In genomic region chr15:30647679-30648311, GRCm38 (mm10) we compare ENCODE assay signal across 10 mouse cellular contexts.
DNase-seq lines count a peak whose midpoint lies in the region; ATAC-seq lines count a peak whose summit lies in the region.
"Had no signal": no experiment of that assay in that cellular context is flagged by ENCODE, and none has a peak within 500 bp of the region (broad histone marks: within the 10 kb centered on the region; RNA-seq: fewer than 3 reads in every experiment).

No protein-coding gene starts in this region.

- H3K9ac ChIP-seq in kidney, embryonic 16.5 days (replicated peaks; ENCODE audit: low read length): no peak overlapping the region
- 0 out of 2 replicates have a peak overlapping the region, but pooled peaks have one; percentile 75 for H3K9ac ChIP-seq in forebrain, embryonic 14.5 days (ENCODE audit: low read length)
- H3K9ac ChIP-seq in heart, embryonic 12.5 days: no peak overlapping the region

- H3K4me2 ChIP-seq in kidney, embryonic 16.5 days (replicated peaks; ENCODE audit: low read depth, low read length): peak overlapping the region; percentile 94
- peak overlapping the region; percentile 97; the same call in 1 of the 2 replicates for H3K4me2 ChIP-seq in forebrain, embryonic 14.5 days (ENCODE audit: low read length)
- no peak overlapping the region for H3K4me2 ChIP-seq in heart, embryonic 12.5 days

- no peak for DNase-seq in kidney, postnatal 25 days
- peak; percentile 85 for DNase-seq in brain, adult 2 months (ENCODE audit: low read depth, low spot score)
- peak; percentile 67 for DNase-seq in cerebellum, adult 11-12 months
- DNase-seq in forebrain, embryonic 14.5 days (ENCODE audit: low spot score): peak; percentile 71
- no peak for DNase-seq in frontal cortex, postnatal 14 days (ENCODE audit: low spot score in 2 of 2)
- no peak for DNase-seq in spleen, adult 12 weeks (ENCODE audit: low spot score)
- DNase-seq: adrenal gland, adult 8-10 months had no signal

- H3K27ac ChIP-seq in kidney, embryonic 16.5 days (ENCODE audit: low read length): no peak overlapping the region
- H3K27ac ChIP-seq in forebrain, embryonic 14.5 days (ENCODE audit: low read depth, low read length): no peak overlapping the region
- H3K27ac ChIP-seq in heart, embryonic 12.5 days (ENCODE audit: poor library complexity, severe bottlenecking): no peak overlapping the region

- no peaks in the 10 kb centered on the region for H3K36me3 ChIP-seq in kidney, embryonic 16.5 days (ENCODE audit: insufficient read depth, low read length)
- no peaks in the 10 kb centered on the region for H3K36me3 ChIP-seq in forebrain, embryonic 14.5 days (ENCODE audit: control insufficient read depth, insufficient read depth, low read length)
- no peaks in the 10 kb centered on the region for H3K36me3 ChIP-seq in heart, embryonic 12.5 days

- peak overlapping the region; percentile 58 for H3K4me3 ChIP-seq in kidney, embryonic 16.5 days (ENCODE audit: low read length)
- peak overlapping the region; percentile 53 for H3K4me3 ChIP-seq in forebrain, embryonic 14.5 days (ENCODE audit: low read depth, low read length)
- H3K4me3 ChIP-seq in heart, embryonic 12.5 days: no peak overlapping the region
- H3K4me3 ChIP-seq: erythroblast, embryonic 14.5 days had no signal

- H3K27me3 ChIP-seq in kidney, embryonic 16.5 days (ENCODE audit: insufficient read depth, low read length): peaks cover 24% of the 10 kb centered on the region
- H3K27me3 ChIP-seq in forebrain, embryonic 14.5 days (replicated peaks; ENCODE audit: control insufficient read depth, insufficient read depth, low read length): no peaks in the 10 kb centered on the region
- H3K27me3 ChIP-seq in heart, embryonic 12.5 days (replicated peaks): peaks cover 38% of the 10 kb centered on the region

- 43% methylated on average over 7 of the region's 7 CpGs for WGBS in kidney, embryonic 16.5 days
- WGBS in forebrain, embryonic 14.5 days: 35% methylated on average over 7 of the region's 7 CpGs
- WGBS in heart, embryonic 12.5 days: 44% methylated on average over 7 of the region's 7 CpGs

- peaks cover 8% of the 10 kb centered on the region; the same call in 1 of the 2 replicates for H3K4me1 ChIP-seq in kidney, embryonic 16.5 days (ENCODE audit: insufficient read depth, low read length)
- peaks cover 12% of the 10 kb centered on the region for H3K4me1 ChIP-seq in forebrain, embryonic 14.5 days (ENCODE audit: control insufficient read depth, insufficient read depth, low read length)
- peaks cover 10% of the 10 kb centered on the region; the same call in 1 of the 2 replicates for H3K4me1 ChIP-seq in heart, embryonic 12.5 days (replicated peaks)

- H3K9me3 ChIP-seq in kidney, embryonic 16.5 days (ENCODE audit: low read length): no peaks in the 10 kb centered on the region
- H3K9me3 ChIP-seq in forebrain, embryonic 14.5 days (replicated peaks; ENCODE audit: control insufficient read depth, low read length): no peaks in the 10 kb centered on the region
- H3K9me3 ChIP-seq in heart, embryonic 12.5 days (replicated peaks): no peaks in the 10 kb centered on the region

- ATAC-seq in kidney, embryonic 16.5 days (ENCODE audit: low FRiP score, low TSS enrichment): no peak
- peak; percentile 75 for ATAC-seq in forebrain, embryonic 14.5 days
- ATAC-seq in heart, embryonic 12.5 days (ENCODE audit: insufficient number of reproducible peaks, low FRiP score): no peak

Comparison
In these comparisons a context has a peak if more than half of its experiments do, and no peak if none do; other contexts are left out.
1. DNase-seq: peak in brain, adult 2 months (single experiment), cerebellum, adult 11-12 months (single experiment) and forebrain, embryonic 14.5 days (single experiment); none in kidney, postnatal 25 days (0 of 2), frontal cortex, postnatal 14 days (0 of 2) and spleen, adult 12 weeks (single experiment).